Comparison of ENCODE assay signal across 8 mouse cellular contexts in genomic region chrX:101329372-101330028, GRCm38 (mm10). TPM values are rescaled to one million over a fixed set of nuclear protein-coding genes. Genes with fewer than 3 reads are reported as not detected.
DNase-seq lines count a peak whose midpoint lies in the region; ATAC-seq and TF ChIP-seq lines count a peak whose summit lies in the region.

No protein-coding gene starts in this region.

- peak; percentile 39; the same call in 1 of the 2 replicates for TF ChIP-seq CTCF in small intestine, adult 2 months (IDR thresholded peaks at IDR 0.05; ENCODE audit: extremely low read depth, insufficient read length, insufficient replicate concordance, low read depth, low read length)

- intact Hi-C loops in left cerebral cortex, postnatal 25 days (cut with DNase I): loop anchor here (1.0 to 5.0 kb wide), 2 partner anchors 107 to 197 kb away; partner anchors contain the start of gene Snx12

- no peaks in the 10 kb centered on the region; the same call in 1 of the 2 replicates for H3K4me1 ChIP-seq in midbrain, embryonic 11.5 days (ENCODE audit: control insufficient read depth, insufficient read depth, low read length)
- H3K4me1 ChIP-seq in small intestine, adult 2 months (ENCODE audit: control insufficient read depth, insufficient read depth, insufficient read length, low read length): peaks cover 3% of the 10 kb centered on the region; the same call in 1 of the 2 replicates

- no peaks in the 10 kb centered on the region for H3K27me3 ChIP-seq in midbrain, embryonic 11.5 days (ENCODE audit: control insufficient read depth, insufficient read depth, low read length)
- no peaks in the 10 kb centered on the region for H3K27me3 ChIP-seq in small intestine, adult 2 months (ENCODE audit: control insufficient read depth, insufficient read depth, low read length)

- 25% methylated on average over 10 of the region's 10 CpGs for WGBS in midbrain, embryonic 11.5 days
- 23% methylated on average over 9 of the region's 10 CpGs for WGBS in small intestine, adult 2 months

- DNase-seq in CD4-positive, CD25-positive, alpha-beta regulatory T cell, adult 2 months (ENCODE audit: low read depth, low spot score): peak; percentile 67
- DNase-seq in gastrocnemius, adult 8-10 months (ENCODE audit: low spot score in 2 of 2): peak; percentile 7 to 36
- peak; percentile 70 for DNase-seq in induced T-regulatory cell, adult 2 months (ENCODE audit: low read depth)
- peak; percentile 64 to 74 for DNase-seq in left cerebral cortex, postnatal 25 days (ENCODE audit: low spot score in 2 of 2)
- DNase-seq in midbrain, embryonic 11.5 days (ENCODE audit: low spot score, missing footprints): peak; percentile 96

- TF ChIP-seq POLR2A in small intestine, adult 2 months (IDR thresholded peaks at IDR 0.05; ENCODE audit: low read depth, low read length): no peak

- no peak overlapping the region for H3K27ac ChIP-seq in midbrain, embryonic 11.5 days (ENCODE audit: low read depth, low read length)
- H3K27ac ChIP-seq in small intestine, adult 2 months (ENCODE audit: insufficient read depth, low read depth, low read length): no peak overlapping the region

- H3K36me3 ChIP-seq in midbrain, embryonic 11.5 days (ENCODE audit: control insufficient read depth, insufficient read depth, low read length): no peaks in the 10 kb centered on the region
- no peaks in the 10 kb centered on the region for H3K36me3 ChIP-seq in small intestine, adult 2 months (ENCODE audit: control insufficient read depth, insufficient read depth, low read length)

- H3K4me2 ChIP-seq in midbrain, embryonic 11.5 days: no peak overlapping the region

- H3K9me3 ChIP-seq in midbrain, embryonic 11.5 days (ENCODE audit: control insufficient read depth, low read length): no peaks in the 10 kb centered on the region

- H3K9ac ChIP-seq in midbrain, embryonic 11.5 days (ENCODE audit: low read length): no peak overlapping the region

- H3K4me3 ChIP-seq in midbrain, embryonic 11.5 days (ENCODE audit: low read depth, low read length): no peak overlapping the region
- H3K4me3 ChIP-seq in small intestine, adult 2 months (ENCODE audit: low read depth, low read length): no peak overlapping the region

- ATAC-seq in CD4-positive, CD25-positive, alpha-beta regulatory T cell, adult 4 months: no peak
- 0 out of 2 replicates have a peak, but pooled peaks have one; percentile 24 for ATAC-seq in common myeloid progenitor, adult 5-6 weeks (replicated peaks; ENCODE audit: low read depth, poor library complexity, severe bottlenecking)
- no peak for ATAC-seq in midbrain, embryonic 11.5 days (ENCODE audit: low FRiP score)

RNA-seq across cellular contexts. Expression of gene Nlgn3, which starts 30.5 kb away (rescaled TPM):
- under 1 TPM; 0.11 to 0.37 TPM for polyA plus RNA-seq in CD4-positive, CD25-positive, alpha-beta regulatory T cell, adult 4 months (2017; shearing (Covaris generic))
- total RNA-seq in common myeloid progenitor, adult 5-6 weeks (2017): not detected in 2 replicates
- total RNA-seq in gastrocnemius, adult 8-10 months (2022): under 1 TPM in 2 of 4 experiments, not detected in 2; 0.03 to 0.18 TPM
- total RNA-seq in left cerebral cortex, postnatal 25 days (2021): 100 to 1,000 TPM; 174 to 180 TPM
- polyA plus RNA-seq in midbrain, embryonic 11.5 days (2014; fragmentation: Nextera tagmentation; extraction: Ambion mirVana): 21.7 and 24.2 TPM in 2 replicates
- 0.04 and 0.06 TPM in 2 replicates for polyA plus RNA-seq in small intestine, adult 2 months (2012; rRNA removed)

RNA-seq across cellular contexts. Expression of gene Gjb1, which starts 46.7 kb away (rescaled TPM):
- not detected for polyA plus RNA-seq in CD4-positive, CD25-positive, alpha-beta regulatory T cell, adult 4 months (2017; shearing (Covaris generic))
- total RNA-seq in common myeloid progenitor, adult 5-6 weeks (2017): not detected in 2 replicates
- under 1 TPM in 3 of 4 experiments, not detected in 1; 0.17 to 0.35 (median 0.18) TPM for total RNA-seq in gastrocnemius, adult 8-10 months (2022)
- 10 to 100 TPM in 1 of 2 experiments, 1 to 10 TPM in 1; 8.3 to 10.3 TPM for total RNA-seq in left cerebral cortex, postnatal 25 days (2021)
- polyA plus RNA-seq in midbrain, embryonic 11.5 days (2014; fragmentation: Nextera tagmentation; extraction: Ambion mirVana): not detected in 2 replicates
- 88.8 and 125 TPM in 2 replicates for polyA plus RNA-seq in small intestine, adult 2 months (2012; rRNA removed)

RNA-seq across cellular contexts. Expression of gene Med12, which starts 55.7 kb away (rescaled TPM):
- polyA plus RNA-seq in CD4-positive, CD25-positive, alpha-beta regulatory T cell, adult 4 months (2017; shearing (Covaris generic)): 10 to 100 TPM; 72.2 to 98.1 TPM
- total RNA-seq in common myeloid progenitor, adult 5-6 weeks (2017): 23.6 and 37.1 TPM in 2 replicates
- total RNA-seq in gastrocnemius, adult 8-10 months (2022): 10 to 100 TPM; 12.0 to 19.1 (median 14.3) TPM
- 10 to 100 TPM; 18.4 to 22.7 TPM for total RNA-seq in left cerebral cortex, postnatal 25 days (2021)
- polyA plus RNA-seq in midbrain, embryonic 11.5 days (2014; fragmentation: Nextera tagmentation; extraction: Ambion mirVana): 37.9 and 39.5 TPM in 2 replicates
- polyA plus RNA-seq in small intestine, adult 2 months (2012; rRNA removed): 77.9 and 155 TPM in 2 replicates

Comparison
In these comparisons a context has a peak if more than half of its experiments do, and no peak if none do; other contexts are left out.
1. DNase-seq: peak in every context shown above with its lines; median percentile 96 in midbrain, embryonic 11.5 days; 70 in induced T-regulatory cell, adult 2 months; 69 in left cerebral cortex, postnatal 25 days; 67 in CD4-positive, CD25-positive, alpha-beta regulatory T cell, adult 2 months; 22 in gastrocnemius, adult 8-10 months.
2. RNA of gene Nlgn3, which starts 30.5 kb away (total RNA-seq): 174 to 180 TPM in left cerebral cortex, postnatal 25 days; 0.03 to 0.18 TPM in gastrocnemius, adult 8-10 months and not detected in common myeloid progenitor, adult 5-6 weeks; every median in the first group is over 100 times any median in the second.